Mouse (Mus musculus) small intestine, adult 2 months (tissue): ENCODE results near the gene Itgb1bp2.

Experiments used
- CTCF ChIP-seq: fragments of 200-500 bp; IDR thresholded peaks from 2 replicates; pipeline ENCODE4 v1.5.1; 2012; ENCODE audit warnings: low read depth, mild to moderate bottlenecking, control low read depth, inconsistent platforms, low read length, moderate library complexity, mixed read lengths; ENCODE audit not compliant: insufficient replicate concordance, insufficient read length; ENCODE audit errors: extremely low read depth
- POLR2A ChIP-seq: fragments of 200-500 bp; IDR thresholded peaks from 2 replicates; pipeline ENCODE4 v1.6.1; 2012; ENCODE audit warnings: low read depth, mild to moderate bottlenecking, control low read depth, inconsistent platforms, low read length, moderate library complexity

DNA sequence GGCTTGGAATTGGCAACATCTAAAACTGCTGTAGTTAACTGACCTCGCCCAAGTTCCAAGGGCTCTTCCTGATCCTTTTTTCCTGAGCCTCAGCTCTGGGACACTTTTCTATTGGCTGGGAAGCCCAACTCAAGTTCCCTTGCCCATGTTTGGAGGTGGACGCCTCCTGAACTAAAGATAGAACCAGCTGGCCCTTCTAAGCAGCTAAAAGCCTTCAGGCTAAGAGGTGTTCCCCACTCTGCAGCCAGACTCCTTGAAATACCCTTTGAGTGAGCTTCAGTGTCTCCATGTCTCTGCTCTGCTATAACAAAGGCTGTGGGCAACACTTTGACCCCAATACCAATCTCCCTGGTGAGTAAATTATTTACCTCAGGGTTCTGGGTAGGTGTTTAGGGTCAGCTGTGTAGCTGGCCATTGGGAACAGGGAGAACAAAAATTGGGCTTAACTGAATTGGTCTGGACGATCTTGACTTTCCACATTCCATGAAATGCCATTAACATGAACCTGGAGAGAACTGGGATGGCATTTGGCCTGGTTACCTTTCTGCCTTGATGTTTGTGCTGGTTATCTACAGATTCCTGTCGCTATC, at the start of gene Itgb1bp2:
- TF ChIP-seq POLR2A, result no peak
- TF ChIP-seq CTCF, result no peak
